Mouse (Mus musculus) adrenal gland (tissue): ENCODE data around the gene Tnrc6a.

Experiments used
- intact Hi-C: fragments of 180-260 bp; cut with DNase I; formaldehyde crosslinking; loops from one replicate; pipeline ENCODE4 v1.15.1; 2025

Gene Tnrc6a

GRCm38 (mm10) chr7:123124299-123124716, 623 bp downstream of the Tnrc6a start:
- intact Hi-C loops = no loop called here

GRCm38 (mm10) chr7:123124735-123125181, 1.1 kb downstream of the Tnrc6a start:
- intact Hi-C loops = no loop called here

- intact Hi-C loops = no loop called here
Observed at GRCm38 (mm10) chr7:123126056-123126455, 2.4 kb downstream of the Tnrc6a start.

- intact Hi-C loops = no loop called here
Observed at GRCm38 (mm10) chr7:123127301-123127700, 3.6 kb downstream of the Tnrc6a start.

GRCm38 (mm10) chr7:123127981-123128380, 4.3 kb downstream of the Tnrc6a start:
- intact Hi-C loops = no loop called here

- intact Hi-C loops = no loop called here
Observed at GRCm38 (mm10) chr7:123129061-123129460, 5.4 kb downstream of the Tnrc6a start.

- intact Hi-C loops = loop anchor here (5.0 kb wide), 1 partner anchor 52 kb away; no protein-coding TSS in a partner anchor
Observed at GRCm38 (mm10) chr7:123130198-123130597, 6.5 kb downstream of the Tnrc6a start.

GRCm38 (mm10) chr7:123132401-123132800, 8.7 kb downstream of the Tnrc6a start:
- intact Hi-C loops = loop anchor here (5.0 kb wide), 1 partner anchor 50 kb away; no protein-coding TSS in a partner anchor

- intact Hi-C loops = loop anchor here (5.0 kb wide), 1 partner anchor 47 kb away; no protein-coding TSS in a partner anchor
Observed at GRCm38 (mm10) chr7:123134876-123135275, 11.2 kb downstream of the Tnrc6a start.

- intact Hi-C loops = no loop called here
Observed at GRCm38 (mm10) chr7:123135655-123136054, 12.0 kb downstream of the Tnrc6a start.

GRCm38 (mm10) chr7:123138001-123138400, 14.3 kb downstream of the Tnrc6a start:
- intact Hi-C loops = no loop called here

GRCm38 (mm10) chr7:123146141-123146846, 22.6 kb downstream of the Tnrc6a start:
- intact Hi-C loops = no loop called here

GRCm38 (mm10) chr7:123147787-123148186, 24.1 kb downstream of the Tnrc6a start:
- intact Hi-C loops = no loop called here

- intact Hi-C loops = no loop called here
Observed at GRCm38 (mm10) chr7:123148935-123149334, 25.2 kb downstream of the Tnrc6a start.

- intact Hi-C loops = no loop called here
Observed at GRCm38 (mm10) chr7:123162346-123162745, 38.7 kb downstream of the Tnrc6a start.

GRCm38 (mm10) chr7:123167436-123167835, 43.8 kb downstream of the Tnrc6a start:
- intact Hi-C loops = loop anchor here (5.0 kb wide), 1 partner anchor 175 kb away; no protein-coding TSS in a partner anchor

- intact Hi-C loops = loop anchor here (5.0 kb wide), 1 partner anchor 177 kb away; no protein-coding TSS in a partner anchor
Observed at GRCm38 (mm10) chr7:123169618-123170017, 45.9 kb downstream of the Tnrc6a start.

- intact Hi-C loops = no loop called here
Observed at GRCm38 (mm10) chr7:123172101-123172500, 48.4 kb downstream of the Tnrc6a start.

GRCm38 (mm10) chr7:123177215-123177614, 53.5 kb downstream of the Tnrc6a start:
- intact Hi-C loops = no loop called here

GRCm38 (mm10) chr7:123181787-123182701, 58.4 kb downstream of the Tnrc6a start:
- intact Hi-C loops = loop anchor here (5.0 kb wide), 1 partner anchor 50 kb away; no protein-coding TSS in a partner anchor

- intact Hi-C loops = loop anchor here (5.0 kb wide), 1 partner anchor 53 kb away; no protein-coding TSS in a partner anchor
Observed at GRCm38 (mm10) chr7:123184891-123185290, 61.2 kb downstream of the Tnrc6a start.

GRCm38 (mm10) chr7:123186463-123186862, 62.8 kb downstream of the Tnrc6a start:
- intact Hi-C loops = no loop called here
